Mouse (Mus musculus) thymus, adult 2 months (tissue): Measurements from ENCODE around the gene Rsbn1l.

Experiments used
- CTCF ChIP-seq: fragments of 200-500 bp; IDR thresholded peaks from 2 replicates; pipeline ENCODE4 v1.5.1; 2012; ENCODE audit warnings: mild to moderate bottlenecking, control low read depth, low read length, moderate library complexity, borderline replicate concordance; ENCODE audit not compliant: control insufficient read depth, poor library complexity, insufficient read depth; ENCODE audit errors: extremely low read depth
- POLR2A ChIP-seq: fragments of 200-500 bp; IDR thresholded peaks from 2 replicates; pipeline ENCODE4 v1.6.1; 2012; ENCODE audit warnings: mild to moderate bottlenecking, low read length, control low read depth, moderate library complexity; ENCODE audit not compliant: control insufficient read depth, poor library complexity, insufficient read depth; ENCODE audit errors: extremely low read depth

GRCm38 (mm10) chr5:20955114-20955835 lies 923 bp downstream of the Rsbn1l start:
- no peak for TF ChIP-seq CTCF
- TF ChIP-seq POLR2A = no peak
